Mouse (Mus musculus) lung, adult 2 months (tissue): ENCODE results near the gene Apbb2. TPM values are rescaled to one million over a fixed set of nuclear protein-coding genes. Genes with fewer than 3 reads are reported as not detected.

Experiments
- DNase-seq: peaks from one replicate; pipeline ENCODE4 v3.0.0; 2022
- H3K4me1 ChIP-seq: fragments of 200-500 bp; 2 replicates; pipeline ENCODE4 v1.6.1; 2011; ENCODE audit warnings: low read length; ENCODE audit not compliant: control insufficient read depth, insufficient read depth
- H3K4me3 ChIP-seq: fragments of 200-500 bp; replicated peaks from 2 replicates; pipeline ENCODE3; 2011; ENCODE audit warnings: low read depth, mild to moderate bottlenecking, control low read depth, low read length; ENCODE audit errors: extremely low read depth
- CTCF ChIP-seq: fragments of 200-500 bp; IDR thresholded peaks from 2 replicates; pipeline ENCODE4 v1.5.1; 2011; ENCODE audit warnings: mild to moderate bottlenecking, low read length, control low read depth; ENCODE audit not compliant: insufficient read depth
- POLR2A ChIP-seq: fragments of 200-500 bp; IDR thresholded peaks from 2 replicates; pipeline ENCODE4 v1.6.1; 2011; ENCODE audit warnings: low read depth, mild to moderate bottlenecking, control low read depth, low read length, borderline replicate concordance; ENCODE audit errors: extremely low read depth
- WGBS: fragments of 180-500 bp; shearing (Covaris S2); methylation state at CpG from one replicate; pipeline ENCODE4 v1.1.7; 2018; 5-methylcytosine and 5-hydroxymethylcytosine counted together
- polyA plus RNA-seq: library from polyadenylated mRNA; depleted of rRNA; stranded (reverse); fragments of >200 nt; gene quantifications from 2 replicates; pipeline ENCODE4 v1.2.3, GENCODE M21; 2012

The Apbb2 gene
- polyA plus RNA-seq, 1 experiment: 24.6 TPM

DNA sequence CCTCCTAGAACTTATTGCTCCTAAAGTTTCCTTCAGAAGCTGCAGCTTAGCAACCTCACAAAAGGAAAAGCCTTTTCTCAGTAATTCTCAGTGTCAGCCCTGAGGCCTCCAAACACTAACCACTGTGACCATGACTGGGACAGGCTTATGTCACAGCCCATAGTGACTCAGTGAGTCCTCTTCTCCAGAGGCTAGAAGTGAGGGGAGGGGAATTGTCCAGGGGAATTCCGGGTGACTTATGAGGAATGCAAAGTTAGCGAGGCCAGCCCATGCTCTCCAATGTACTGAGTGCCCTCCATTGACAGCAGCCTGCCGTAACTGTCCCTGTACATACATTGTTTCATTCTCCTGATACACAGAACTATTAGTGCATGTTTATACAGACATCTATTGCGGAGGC is 76.1 kb downstream of the Apbb2 start:
- H3K4me1 ChIP-seq: peaks cover 18% of the 10 kb centered on the region
- WGBS: 68% methylated on average over 4 of the region's 4 CpGs
- H3K4me3 ChIP-seq: no peak overlapping the region
- TF ChIP-seq CTCF: no peak
- no peak for TF ChIP-seq POLR2A
- DNase-seq: no peak

DNA sequence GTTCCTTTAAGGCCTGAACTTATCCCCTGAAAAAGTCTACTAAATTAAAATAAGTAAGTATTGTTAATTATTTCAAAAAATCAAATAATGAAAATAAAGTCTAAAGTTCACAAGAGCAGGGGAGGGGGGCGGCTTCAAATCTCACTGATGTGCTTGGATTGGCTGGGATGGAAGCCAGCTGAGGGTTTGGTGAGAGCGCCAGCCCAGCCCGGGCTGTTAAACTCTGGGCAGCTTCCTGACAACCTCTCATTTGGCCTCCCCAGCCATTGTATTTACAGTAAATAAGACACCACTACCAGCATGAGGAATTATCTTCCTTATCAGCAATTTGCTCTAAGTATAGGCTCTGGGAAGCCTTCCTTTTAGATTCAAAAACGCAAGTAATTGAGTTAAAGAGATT is 77.2 kb downstream of the Apbb2 start:
- DNase-seq: no peak
- Histone ChIP-seq H3K4me1 (peaks cover 12% of the 10 kb centered on the region), H3K4me3 (no peak overlapping the region)
- TF ChIP-seq CTCF: no peak
- TF ChIP-seq POLR2A: no peak
- 31% methylated on average over 4 of the region's 4 CpGs for WGBS

DNA sequence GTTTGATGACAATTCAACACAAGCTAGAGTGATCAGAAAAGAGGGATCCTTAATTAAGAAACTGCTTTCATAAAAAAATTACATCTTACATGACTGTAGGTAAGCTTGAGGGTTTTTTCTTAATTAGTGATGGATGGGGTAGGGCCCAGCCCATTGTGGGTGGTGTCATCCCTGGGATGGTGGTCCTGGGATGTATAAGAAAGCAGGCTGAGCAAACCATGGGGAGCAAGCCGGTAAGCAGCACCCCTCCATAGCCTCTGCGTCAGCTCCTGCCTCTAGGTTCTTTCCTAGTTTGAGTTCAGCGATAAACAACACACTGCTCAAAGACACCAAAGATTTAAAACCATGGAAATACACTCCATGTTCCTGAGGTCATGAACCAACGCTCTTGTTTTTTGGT is 78.3 kb downstream of the Apbb2 start:
- 98% methylated on average over 4 of the region's 4 CpGs for WGBS
- H3K4me3 ChIP-seq: no peak overlapping the region
- peaks cover 10% of the 10 kb centered on the region for H3K4me1 ChIP-seq
- DNase-seq: no peak
- TF ChIP-seq POLR2A: no peak
- TF ChIP-seq CTCF: no peak

DNA sequence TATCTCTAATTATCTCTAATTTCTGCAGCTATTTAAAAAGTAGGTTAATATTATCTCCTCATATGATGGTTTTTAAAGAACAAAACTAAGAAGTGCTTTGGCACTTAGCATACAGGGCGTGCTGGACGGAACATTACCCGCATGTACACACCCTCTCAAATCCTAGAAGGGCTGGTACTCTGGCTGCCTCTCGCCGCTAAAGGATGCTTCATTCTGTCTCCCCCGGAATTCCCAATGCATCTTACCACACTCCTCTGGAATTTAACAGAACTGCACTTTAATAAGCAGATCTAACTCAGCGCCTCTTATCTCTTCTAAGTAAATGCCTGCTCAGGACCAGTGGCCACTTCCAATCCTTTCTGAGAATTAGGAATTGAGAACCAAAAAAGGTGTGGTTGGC is 80.8 kb downstream of the Apbb2 start:
- TF ChIP-seq CTCF: no peak
- no peak for TF ChIP-seq POLR2A
- Histone ChIP-seq H3K4me3 (no peak overlapping the region), H3K4me1 (peaks cover 10% of the 10 kb centered on the region)
- no peak for DNase-seq
- 69% methylated on average over 7 of the region's 7 CpGs for WGBS

DNA sequence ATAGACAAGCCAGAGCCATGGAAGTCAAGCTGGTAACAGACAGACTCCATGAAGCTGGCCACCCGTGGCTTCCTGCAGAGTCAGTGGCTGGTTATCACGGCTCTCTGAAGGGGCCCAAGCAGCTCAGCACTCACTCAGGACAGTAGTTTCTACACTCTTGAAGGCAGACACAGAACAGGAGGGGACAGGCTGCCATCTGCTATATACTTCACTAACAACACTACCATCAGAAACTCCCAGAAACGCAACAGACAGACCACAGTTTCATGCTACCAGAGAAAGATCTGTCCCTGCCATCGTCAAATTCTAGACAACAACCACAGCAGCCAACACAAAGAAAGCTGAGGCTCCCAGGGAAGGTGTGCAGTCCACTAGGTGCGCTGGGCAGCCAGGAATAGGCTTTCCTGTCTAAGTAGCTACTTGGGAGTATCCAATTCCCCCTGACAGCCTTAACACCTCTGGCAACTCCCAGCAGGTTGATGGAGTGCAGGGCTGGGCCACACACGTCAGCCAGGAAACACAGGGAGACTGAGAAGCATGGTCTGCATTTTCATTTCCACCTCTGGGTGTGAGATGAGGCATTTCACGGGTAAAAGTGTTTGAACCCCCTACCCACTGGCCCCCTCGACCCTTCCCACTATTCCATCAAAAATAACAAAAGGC is 81.8 kb downstream of the Apbb2 start:
- Histone ChIP-seq H3K4me3 (no peak overlapping the region), H3K4me1 (peaks cover 12% of the 10 kb centered on the region)
- no peak for DNase-seq
- TF ChIP-seq POLR2A (no peak), CTCF (no peak)
- 54% methylated on average over 8 of the region's 8 CpGs for WGBS

DNA sequence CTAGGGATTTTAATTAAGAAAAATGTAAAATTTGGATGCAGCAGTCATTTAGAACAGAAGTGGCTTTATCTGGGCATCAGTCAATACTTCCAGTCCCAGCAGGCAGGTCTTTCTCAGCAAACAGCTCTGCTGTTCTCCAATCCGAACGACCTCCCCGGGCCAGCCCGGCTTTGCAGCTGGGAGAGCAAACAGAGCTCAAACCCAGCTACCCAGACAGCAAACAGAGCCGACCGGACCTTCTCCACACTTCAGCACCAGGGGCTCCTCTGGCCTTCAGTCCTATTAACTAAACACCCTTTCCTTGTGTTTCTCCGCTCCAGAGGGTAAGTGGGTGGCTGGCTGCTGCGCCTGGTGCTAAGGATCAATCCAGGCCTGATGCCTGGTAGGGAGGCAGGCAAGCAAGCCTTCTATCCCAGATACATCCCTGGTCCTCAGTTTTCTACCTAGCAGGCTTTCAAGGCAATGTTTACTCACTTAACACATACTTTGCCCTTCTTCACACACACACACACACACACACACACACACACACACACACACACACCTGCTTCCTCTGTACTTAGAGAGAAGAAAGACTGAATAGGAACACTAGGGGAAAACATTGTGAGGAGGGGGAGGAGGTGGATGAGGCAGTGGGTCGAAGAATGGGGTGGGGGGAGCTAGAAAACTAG is 82.9 kb downstream of the Apbb2 start:
- DNase-seq: no peak
- Histone ChIP-seq H3K4me3 (no peak overlapping the region), H3K4me1 (peaks cover 12% of the 10 kb centered on the region)
- 56% methylated on average over 9 of the region's 9 CpGs for WGBS
- TF ChIP-seq CTCF (no peak), POLR2A (no peak)

DNA sequence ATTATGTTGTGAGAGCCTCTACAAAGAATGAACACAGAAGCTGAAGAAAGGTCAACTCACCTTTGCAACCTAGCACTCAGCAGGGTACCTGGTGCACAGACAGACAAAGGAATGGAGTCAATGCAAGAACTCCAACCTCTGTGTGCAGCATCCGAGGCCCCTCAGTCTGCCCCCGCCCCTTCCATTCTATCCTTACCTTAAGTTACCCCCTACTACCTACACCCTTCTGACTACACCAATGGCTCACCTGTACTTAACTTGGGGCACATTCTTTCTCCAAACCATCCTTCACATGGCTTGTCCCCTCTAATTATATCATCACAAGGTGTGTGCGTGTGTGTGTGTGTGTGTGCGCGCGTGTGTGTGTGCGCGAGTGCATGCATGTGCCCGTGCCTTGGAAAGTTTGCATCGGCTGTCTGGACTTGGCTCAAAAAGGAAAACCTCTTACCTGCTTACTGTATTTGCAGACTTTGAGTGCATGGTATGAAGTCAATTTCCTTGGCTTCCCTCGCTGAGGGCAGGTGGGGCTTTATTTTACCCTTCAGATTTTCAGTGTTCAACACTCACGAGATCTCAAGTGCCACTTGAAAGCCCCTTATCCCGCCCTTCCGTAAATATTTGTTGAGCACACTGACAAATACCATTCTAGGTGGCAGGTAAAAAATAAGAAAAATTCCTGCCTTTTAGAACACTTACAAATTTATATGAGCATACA is 84.7 kb downstream of the Apbb2 start:
- H3K4me1 ChIP-seq: peaks cover 12% of the 10 kb centered on the region
- no peak for TF ChIP-seq POLR2A
- TF ChIP-seq CTCF: no peak
- no peak overlapping the region for H3K4me3 ChIP-seq
- 70% methylated on average over 14 of the region's 14 CpGs for WGBS
- DNase-seq: peak; percentile 62

DNA sequence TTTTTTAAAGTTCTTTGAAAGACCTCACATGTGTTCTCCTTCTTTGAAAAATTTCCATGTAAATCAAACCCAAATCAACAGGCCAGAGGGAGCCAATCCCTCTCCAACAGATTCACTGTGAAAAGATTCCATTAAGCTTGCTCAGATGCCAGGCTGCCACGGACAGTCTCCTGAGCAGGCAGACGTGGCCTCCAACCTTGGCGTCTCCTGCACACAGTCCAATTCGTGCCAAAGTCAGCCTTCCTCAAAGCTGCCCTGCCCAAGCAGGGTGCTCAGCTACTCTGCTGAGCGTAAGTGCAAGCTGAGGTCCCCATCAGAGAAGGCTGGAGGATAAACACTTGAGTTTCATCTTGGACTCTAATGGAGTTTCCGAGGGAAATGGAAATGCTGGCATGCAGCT is 85.8 kb downstream of the Apbb2 start:
- TF ChIP-seq CTCF (no peak), POLR2A (no peak)
- H3K4me3 ChIP-seq: no peak overlapping the region
- DNase-seq: no peak
- WGBS: 46% methylated on average over 6 of the region's 6 CpGs
- H3K4me1 ChIP-seq: peaks cover 12% of the 10 kb centered on the region

DNA sequence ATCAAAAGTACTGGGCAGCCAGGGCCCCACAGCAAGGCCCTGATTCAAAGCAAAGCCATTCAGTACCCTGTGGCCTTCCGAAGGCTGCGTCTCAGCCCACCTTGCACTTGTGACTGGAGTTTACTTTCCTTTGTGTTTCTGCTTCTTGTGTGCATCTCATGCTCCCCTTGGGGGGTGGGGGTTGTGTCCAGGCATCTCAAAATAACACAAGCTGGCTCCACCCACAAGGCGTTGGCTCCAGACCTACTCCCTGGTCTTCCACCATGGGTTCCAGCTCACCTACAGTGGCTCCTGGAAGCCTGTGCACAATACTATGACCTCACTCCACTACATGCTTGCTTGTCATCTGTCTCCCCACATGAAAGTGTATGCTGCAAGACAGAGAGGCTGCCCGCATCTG is 88.2 kb downstream of the Apbb2 start:
- H3K4me1 ChIP-seq: peaks cover 7% of the 10 kb centered on the region
- DNase-seq: no peak
- 91% methylated on average over 4 of the region's 4 CpGs for WGBS
- no peak overlapping the region for H3K4me3 ChIP-seq
- TF ChIP-seq CTCF (no peak), POLR2A (no peak)
